Mouse (Mus musculus) liver, embryonic 13.5 days (tissue): ENCODE data around the gene Polrmt. TPM values are rescaled to one million over a fixed set of nuclear protein-coding genes. Genes with fewer than 3 reads are reported as not detected.
"Not testable (repeated sequence)": the region's sequence is repeated elsewhere in the genome, so short reads cannot be mapped to it uniquely, and the experiment has no call there.

ENCODE experiments used
- ATAC-seq: fragments of 200-750 bp; cut with Nextera tagmentation; 2 replicates; pipeline ENCODE4 v1.8.0; 2017; ENCODE audit warnings: low read depth, mild to moderate bottlenecking, moderate number of reproducible peaks, moderate library complexity
- DNase-seq: peaks from one replicate; pipeline ENCODE4 v3.0.0; 2022
- H3K27ac ChIP-seq: fragments of 300-500 bp; sonication (generic); 2 replicates; pipeline ENCODE4 v1.5.1; 2015; ENCODE audit warnings: moderate library complexity, mild to moderate bottlenecking, inconsistent platforms
- H3K27me3 ChIP-seq: fragments of 300-500 bp; sonication (generic); 2 replicates; pipeline ENCODE4 v1.6.1; 2015; ENCODE audit warnings: mild to moderate bottlenecking, inconsistent platforms
- H3K36me3 ChIP-seq: fragments of 300-500 bp; sonication (generic); 2 replicates; pipeline ENCODE4 v1.6.1; 2015; ENCODE audit warnings: mild to moderate bottlenecking, inconsistent platforms
- H3K4me1 ChIP-seq: fragments of 300-500 bp; sonication (generic); replicated peaks from 2 replicates; pipeline ENCODE4 v1.6.1; 2015; ENCODE audit warnings: inconsistent platforms
- H3K4me2 ChIP-seq: fragments of 300-500 bp; sonication (generic); 2 replicates; pipeline ENCODE4 v1.6.1; 2015; ENCODE audit warnings: inconsistent platforms, mild to moderate bottlenecking, moderate library complexity
- H3K4me3 ChIP-seq: fragments of 300-500 bp; sonication (generic); replicated peaks from 2 replicates; pipeline ENCODE4 v1.5.1; 2015; ENCODE audit warnings: mild to moderate bottlenecking, inconsistent platforms
- H3K9ac ChIP-seq: fragments of 300-500 bp; sonication (generic); 2 replicates; pipeline ENCODE4 v1.6.1; 2015; ENCODE audit warnings: mild to moderate bottlenecking, inconsistent platforms
- H3K9me3 ChIP-seq: fragments of 300-500 bp; sonication (generic); replicated peaks from 2 replicates; pipeline ENCODE4 v1.6.1; 2016; ENCODE audit warnings: inconsistent platforms
- WGBS: fragments of 180-500 bp; shearing (Covaris S2); methylation state at CpG from one replicate; pipeline ENCODE4 v1.1.7; 2015; ENCODE audit not compliant: insufficient replicate concordance; 5-methylcytosine and 5-hydroxymethylcytosine counted together
- polyA plus RNA-seq: library from polyadenylated mRNA; unstranded; fragments of >200 nt; fragmentation: Nextera tagmentation; extraction: Ambion mirVana; gene quantifications from 2 replicates; pipeline ENCODE4 v1.2.1, GENCODE M21; 2015

Polrmt gene
- polyA plus RNA-seq, 1 experiment from 2014 or later, result 20.8 TPM

- no peak overlapping the region for H3K27ac ChIP-seq
- peaks cover 28% of the 10 kb centered on the region for H3K4me1 ChIP-seq
- DNase-seq (no peak), ATAC-seq (no peak)
- H3K9ac ChIP-seq, result no peak overlapping the region
- no peak overlapping the region for H3K4me2 ChIP-seq
- H3K36me3 ChIP-seq, result peaks cover 86% of the 10 kb centered on the region
- 85% methylated on average over 11 of the region's 11 CpGs for WGBS
- no peaks in the 10 kb centered on the region for H3K27me3 ChIP-seq
- no peaks in the 10 kb centered on the region for H3K9me3 ChIP-seq
- H3K4me3 ChIP-seq, result no peak overlapping the region
These were observed 14.3 kb upstream of the Polrmt start for GRCm38 (mm10) chr10:79760603-79761143.

- H3K4me3 ChIP-seq, H3K9ac ChIP-seq, DNase-seq, H3K9me3 ChIP-seq, ATAC-seq, H3K27me3 ChIP-seq, H3K27ac ChIP-seq, H3K4me2 ChIP-seq: not testable (repeated sequence)
- Histone ChIP-seq H3K36me3 (peaks cover 79% of the 10 kb centered on the region), H3K4me1 (peaks cover 28% of the 10 kb centered on the region)
- 68% methylated on average over 1 of the region's 1 CpGs for WGBS
These were observed 13.3 kb upstream of the Polrmt start for GRCm38 (mm10) chr10:79759675-79760074.

GRCm38 (mm10) chr10:79756660-79757059 is 10.3 kb upstream of the Polrmt start:
- Histone ChIP-seq H3K9ac (no peak overlapping the region), H3K4me1 (peaks cover 12% of the 10 kb centered on the region), H3K4me2 (no peak overlapping the region), H3K27me3 (peaks cover 3% of the 10 kb centered on the region; the same call in 1 of the 2 replicates), H3K36me3 (peaks cover 55% of the 10 kb centered on the region), H3K9me3 (no peaks in the 10 kb centered on the region), H3K4me3 (no peak overlapping the region), H3K27ac (no peak overlapping the region)
- no peak for ATAC-seq
- no peak for DNase-seq
- 85% methylated on average over 24 of the region's 24 CpGs for WGBS

- Histone ChIP-seq H3K4me2 (no peak overlapping the region), H3K27me3 (peaks cover 5% of the 10 kb centered on the region; the same call in 1 of the 2 replicates), H3K9me3 (no peaks in the 10 kb centered on the region), H3K4me1 (peaks cover 12% of the 10 kb centered on the region), H3K36me3 (peaks cover 47% of the 10 kb centered on the region), H3K4me3 (no peak overlapping the region), H3K9ac (no peak overlapping the region), H3K27ac (no peak overlapping the region)
- DNase-seq (no peak), ATAC-seq (no peak)
- 79% methylated on average over 3 of the region's 3 CpGs for WGBS
These were observed 9.5 kb upstream of the Polrmt start for GRCm38 (mm10) chr10:79755854-79756253.

GRCm38 (mm10) chr10:79754856-79755516 is 8.6 kb upstream of the Polrmt start, which contains the start of gene Fgf22:
Gene Fgf22, plus strand, starts transcription at chr10:79755076.
- peak; percentile 83 for ATAC-seq

GRCm38 (mm10) chr10:79748496-79748895 is 2.1 kb upstream of the Polrmt start:
- Histone ChIP-seq H3K27me3 (peaks cover 5% of the 10 kb centered on the region; the same call in 1 of the 2 replicates), H3K4me2 (no peak overlapping the region), H3K4me1 (peaks cover 36% of the 10 kb centered on the region), H3K4me3 (no peak overlapping the region), H3K9me3 (no peaks in the 10 kb centered on the region), H3K27ac (no peak overlapping the region), H3K36me3 (peaks cover 11% of the 10 kb centered on the region), H3K9ac (no peak overlapping the region)
- ATAC-seq, result no peak
- 71% methylated on average over 6 of the region's 6 CpGs for WGBS
- DNase-seq, result no peak

More at GRCm38 (mm10) chr10:79754856-79755516, 8.6 kb upstream of the Polrmt start, which contains the start of gene Fgf22:
- Histone ChIP-seq H3K4me3 (peak within 1 kb of the TSS; percentile 31), H3K27ac (no peak within 1 kb of the TSS), H3K9ac (no peak within 1 kb of the TSS), H3K9me3 (no peaks in the 10 kb centered on the region), H3K4me1 (peaks cover 13% of the 10 kb centered on the region), H3K27me3 (peaks cover 5% of the 10 kb centered on the region; the same call in 1 of the 2 replicates), H3K4me2 (peak within 1 kb of the TSS; percentile 65), H3K36me3 (peaks cover 38% of the 10 kb centered on the region)
- DNase-seq, result peak; percentile 58
- 6% methylated on average over 36 of the region's 36 CpGs for WGBS

- Histone ChIP-seq H3K4me1 (peaks cover 36% of the 10 kb centered on the region), H3K36me3 (peaks cover 24% of the 10 kb centered on the region), H3K4me3 (peak overlapping the region; percentile 32), H3K4me2 (peak overlapping the region; percentile 83), H3K9me3 (no peaks in the 10 kb centered on the region), H3K27me3 (peaks cover 3% of the 10 kb centered on the region; the same call in 1 of the 2 replicates), H3K9ac (peak overlapping the region; percentile 18; the same call in 1 of the 2 replicates), H3K27ac (peak overlapping the region; percentile 67)
- ATAC-seq (peak; percentile 85), DNase-seq (peak; percentile 42)
- WGBS, result 20% methylated on average over 6 of the region's 6 CpGs
These were observed 382 bp upstream of the Polrmt start for GRCm38 (mm10) chr10:79746774-79747151.

GRCm38 (mm10) chr10:79745411-79745810 is 970 bp downstream of the Polrmt start:
- DNase-seq (no peak), ATAC-seq (no peak)
- no peaks in the 10 kb centered on the region for H3K9me3 ChIP-seq
- 87% methylated on average over 3 of the region's 3 CpGs for WGBS
- peak overlapping the region; percentile 80 for H3K9ac ChIP-seq
- peak overlapping the region; percentile 73 for H3K4me3 ChIP-seq
- H3K27me3 ChIP-seq, result no peaks in the 10 kb centered on the region
- H3K27ac ChIP-seq, result no peak overlapping the region; the same call in 1 of the 2 replicates
- H3K4me2 ChIP-seq, result peak overlapping the region; percentile 83
- H3K4me1 ChIP-seq, result peaks cover 36% of the 10 kb centered on the region
- H3K36me3 ChIP-seq, result peaks cover 38% of the 10 kb centered on the region

- Histone ChIP-seq H3K27ac (no peak overlapping the region), H3K4me1 (peaks cover 25% of the 10 kb centered on the region), H3K9ac (no peak overlapping the region), H3K4me3 (no peak overlapping the region), H3K36me3 (peaks cover 54% of the 10 kb centered on the region), H3K9me3 (no peaks in the 10 kb centered on the region), H3K4me2 (no peak overlapping the region), H3K27me3 (no peaks in the 10 kb centered on the region)
- WGBS, result 79% methylated on average over 15 of the region's 15 CpGs
- DNase-seq, result no peak
- no peak for ATAC-seq
These were observed 2.6 kb downstream of the Polrmt start for GRCm38 (mm10) chr10:79743650-79744365.

- no peak for DNase-seq
- Histone ChIP-seq H3K4me3 (no peak overlapping the region), H3K27ac (no peak overlapping the region), H3K27me3 (no peaks in the 10 kb centered on the region), H3K36me3 (peaks cover 60% of the 10 kb centered on the region), H3K4me1 (peaks cover 22% of the 10 kb centered on the region), H3K4me2 (no peak overlapping the region), H3K9me3 (no peaks in the 10 kb centered on the region), H3K9ac (no peak overlapping the region)
- no peak for ATAC-seq
- WGBS, result 85% methylated on average over 11 of the region's 11 CpGs
These were observed 3.2 kb downstream of the Polrmt start for GRCm38 (mm10) chr10:79743161-79743560.

- no peak for DNase-seq
- no peak overlapping the region for H3K4me2 ChIP-seq
- H3K9ac ChIP-seq, result no peak overlapping the region
- peaks cover 5% of the 10 kb centered on the region; the same call in 1 of the 2 replicates for H3K9me3 ChIP-seq
- peaks cover 83% of the 10 kb centered on the region for H3K36me3 ChIP-seq
- no peak overlapping the region for H3K4me3 ChIP-seq
- peaks cover 9% of the 10 kb centered on the region for H3K4me1 ChIP-seq
- H3K27ac ChIP-seq, result no peak overlapping the region
- 78% methylated on average over 11 of the region's 11 CpGs for WGBS
- no peak for ATAC-seq
- no peaks in the 10 kb centered on the region for H3K27me3 ChIP-seq
These were observed 5.5 kb downstream of the Polrmt start for GRCm38 (mm10) chr10:79740863-79741262.
